Mouse (Mus musculus) T-cell, adult 66 days (primary cell): ENCODE measurements around the gene 9130230L23Rik. TPM values are rescaled to one million over a fixed set of nuclear protein-coding genes. Genes with fewer than 3 reads are reported as not detected.

Experiments used
- total RNA-seq, 2 experiments: library from RNA; stranded (reverse); gene quantifications; 3 replicates in 1 of 2; 4 replicates in 1 of 2; pipeline ENCODE4 v1.2.4; 2023

The 9130230L23Rik gene
- total RNA-seq = not detected

DNA sequence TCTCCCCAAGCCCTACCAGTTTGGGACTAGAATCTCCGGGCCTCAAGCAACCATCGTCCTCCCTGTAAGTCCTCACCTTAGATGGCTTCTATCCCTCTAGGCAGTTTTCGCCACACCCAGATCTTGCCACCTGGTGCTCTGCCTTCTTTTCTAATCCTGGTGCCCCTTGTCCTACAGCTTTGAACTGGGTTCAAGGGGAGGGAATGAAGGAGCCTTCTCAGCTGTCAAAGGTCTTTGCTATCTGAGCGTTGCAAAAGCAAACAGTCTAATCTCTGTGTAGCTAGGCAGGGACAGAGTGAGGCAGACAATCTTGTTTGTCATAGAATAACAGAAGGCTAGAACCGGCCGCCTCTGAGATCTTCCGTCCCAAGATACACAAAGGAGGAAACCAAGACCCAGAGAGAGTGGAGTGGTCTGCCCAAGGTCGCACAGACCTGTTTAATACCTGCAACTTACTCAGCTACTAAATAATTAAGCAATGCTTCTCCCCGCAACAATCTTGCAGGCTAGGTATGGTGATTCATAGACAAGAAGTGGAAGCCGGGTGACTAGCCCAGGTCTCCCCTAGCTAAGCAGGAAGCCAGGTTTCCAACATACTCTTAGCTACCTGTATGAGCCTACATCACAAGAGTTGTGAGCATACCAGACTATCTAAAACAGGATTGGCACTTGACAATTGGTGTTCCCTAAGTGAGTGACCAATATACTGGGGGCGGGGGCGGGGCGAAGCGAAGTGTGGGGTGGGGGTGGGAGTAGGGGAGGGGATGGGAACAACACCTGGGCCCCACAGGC lies at the start of gene 9130230L23Rik:
9130230L23Rik (minus strand) TSS at position 152 of the 792 bp plus-strand sequence.

GRCm38 (mm10) chr5:65934783-65935182 lies 69.3 kb downstream of the 9130230L23Rik start, which contains the start of gene Chrna9:
Gene Chrna9 (plus strand): TSS chr5:65934921.

Other genes with a start within 250 kb of the 9130230L23Rik start
- gene N4bp2, start 240.8 kb downstream of the 9130230L23Rik start, total RNA-seq = 10 to 100 TPM; 59.2 to 66.7 TPM
- gene Rhoh, start 143.1 kb downstream of the 9130230L23Rik start, total RNA-seq = 100 to 1,000 TPM; 154 to 175 TPM
- gene Chrna9, start 69.4 kb downstream of the 9130230L23Rik start, total RNA-seq = 1 to 10 TPM; 1.8 to 5.0 TPM
- 1 to 10 TPM; 1.3 to 2.4 TPM for gene Rbm47, start 168.8 kb upstream of the 9130230L23Rik start, total RNA-seq